Mouse (Mus musculus): ENCODE measurements at regions not wholly inside any gene's neighbourhood (a gene's known extent, or its start where the extent isn't known, plus 50 kb on each side); places are given as distances from the start of the nearest gene placed in this dataset.

GRCm38 (mm10) chr8:30570547-30570946 is 2858.0 kb upstream of the 5930422O12Rik start:
- TF ChIP-seq CHD2 (IDR thresholded peaks at IDR 0.05; ENCODE audit: low read depth, low read length), result no peak
- TF ChIP-seq MAFK (IDR thresholded peaks at IDR 0.05; ENCODE audit: insufficient read depth, low read depth, low read length), result no peak
- no peak for TF ChIP-seq HCFC1 (IDR thresholded peaks at IDR 0.05; ENCODE audit: borderline replicate concordance, insufficient read depth, low read length)
- no peak for TF ChIP-seq ZNF384 (IDR thresholded peaks at IDR 0.05; ENCODE audit: low read depth, low read length)
- TF ChIP-seq ZC3H11A (IDR thresholded peaks at IDR 0.05; ENCODE audit: borderline replicate concordance, low read depth, low read length), result no peak
